Mouse (Mus musculus) retina, postnatal 1 day (tissue): Measurements from ENCODE around the gene Spta1.

Experiments used
- DNase-seq: peaks from one replicate; pipeline ENCODE4 v3.0.0-alpha.2; 2012

The Spta1 gene

DNA sequence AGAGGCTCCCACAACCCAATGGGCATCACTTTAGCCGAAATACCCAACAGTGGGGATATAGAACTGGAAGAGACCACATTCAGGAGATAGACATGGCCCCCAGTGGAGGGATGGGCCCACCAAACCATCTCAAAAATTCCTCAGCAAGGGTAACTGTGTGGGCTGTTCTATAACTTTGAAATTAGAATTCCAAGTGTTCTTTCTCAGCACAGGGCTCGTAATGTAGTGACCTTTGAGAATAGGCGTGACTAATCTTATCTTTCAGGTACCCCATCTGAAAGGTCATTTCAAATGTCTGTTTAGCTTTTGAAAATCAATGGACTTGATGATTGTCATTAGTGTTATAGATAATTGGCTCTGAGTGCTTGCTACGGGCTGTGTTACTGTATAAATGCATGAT, 95.2 kb downstream of the Spta1 start:
- no peak for DNase-seq

DNA sequence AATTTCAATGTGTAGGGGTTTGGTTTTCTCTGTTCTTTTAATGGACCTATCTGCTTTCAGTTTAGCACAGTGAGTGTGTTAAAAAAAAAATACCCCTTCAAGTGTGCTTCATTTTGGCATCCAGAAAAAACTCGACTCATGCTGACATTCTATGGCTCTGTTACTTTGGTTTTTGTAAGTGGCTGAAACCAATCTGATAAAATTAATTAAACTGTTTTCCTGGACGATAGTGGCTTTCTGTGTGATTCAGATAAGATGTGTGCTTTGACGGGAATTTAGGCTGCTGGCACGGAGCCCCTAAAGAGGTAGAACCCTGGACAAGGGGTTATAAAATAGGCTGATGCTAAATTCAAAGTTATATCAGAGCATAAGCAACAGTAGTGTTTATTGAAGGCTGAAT, 96.6 kb downstream of the Spta1 start:
- no peak for DNase-seq

DNA sequence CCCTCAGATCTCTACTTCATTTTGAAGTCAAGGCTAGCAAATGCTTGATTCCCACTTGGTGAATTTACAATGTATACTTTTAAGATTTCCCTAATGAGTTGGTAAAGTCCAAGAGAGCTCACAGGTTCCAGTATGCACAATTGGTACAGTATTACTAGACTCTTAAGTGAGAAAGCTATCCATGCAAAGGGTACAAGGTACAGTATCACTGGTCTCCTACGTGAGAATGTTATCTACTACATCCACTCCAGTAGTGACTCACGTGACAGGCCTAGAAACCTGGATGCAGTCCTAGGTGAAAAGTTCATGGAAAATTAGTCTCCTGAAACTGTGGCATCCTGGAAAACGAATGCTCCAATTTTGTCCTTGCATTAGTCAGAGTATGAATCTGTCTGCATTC, 98.1 kb downstream of the Spta1 start:
- no peak for DNase-seq
